Comparison of ENCODE assay signal across 16 mouse cellular contexts in genomic region chr5:51840638-51841329, GRCm38 (mm10).
DNase-seq lines count a peak whose midpoint lies in the region; ATAC-seq lines count a peak whose summit lies in the region.
"Had no signal": no experiment of that assay in that cellular context is flagged by ENCODE, and none has a peak within 500 bp of the region (broad histone marks: within the 10 kb centered on the region; RNA-seq: fewer than 3 reads in every experiment).

No protein-coding gene starts in this region.

- H3K27ac ChIP-seq in heart, embryonic 11.5 days (ENCODE audit: low read depth, low read length): no peak overlapping the region
- no peak overlapping the region for H3K27ac ChIP-seq in kidney, embryonic 14.5 days (ENCODE audit: low read depth, low read length)
- H3K27ac ChIP-seq: embryonic facial prominence, embryonic 15.5 days; hindbrain, embryonic 15.5 days; limb, embryonic 12.5 days; neural tube, embryonic 13.5 days had no signal

- H3K9me3 ChIP-seq in heart, embryonic 11.5 days (replicated peaks; ENCODE audit: control insufficient read depth, low read length): no peaks in the 10 kb centered on the region
- H3K9me3 ChIP-seq in kidney, embryonic 14.5 days (ENCODE audit: control insufficient read depth, low read length): no peaks in the 10 kb centered on the region
- H3K9me3 ChIP-seq: embryonic facial prominence, embryonic 15.5 days; hindbrain, embryonic 15.5 days; limb, embryonic 12.5 days; neural tube, embryonic 13.5 days had no signal

- H3K9ac ChIP-seq in heart, embryonic 11.5 days (ENCODE audit: low read depth, low read length): no peak overlapping the region
- no peak overlapping the region for H3K9ac ChIP-seq in kidney, embryonic 14.5 days (ENCODE audit: low read depth, low read length)
- H3K9ac ChIP-seq: embryonic facial prominence, embryonic 15.5 days; hindbrain, embryonic 15.5 days; limb, embryonic 12.5 days; neural tube, embryonic 13.5 days had no signal

- no peak overlapping the region for H3K4me3 ChIP-seq in heart, embryonic 11.5 days (ENCODE audit: low read depth, low read length)
- H3K4me3 ChIP-seq in kidney, embryonic 14.5 days (ENCODE audit: low read length): no peak overlapping the region
- H3K4me3 ChIP-seq: embryonic facial prominence, embryonic 15.5 days; hindbrain, embryonic 15.5 days; limb, embryonic 12.5 days; neural tube, embryonic 13.5 days had no signal

- WGBS in heart, embryonic 11.5 days (ENCODE audit: insufficient replicate concordance): 71% methylated on average over 11 of the region's 11 CpGs
- 86% methylated on average over 11 of the region's 11 CpGs for WGBS in kidney, embryonic 14.5 days

- H3K4me1 ChIP-seq in heart, embryonic 11.5 days (ENCODE audit: control insufficient read depth, insufficient read depth, low read length): no peaks in the 10 kb centered on the region
- H3K4me1 ChIP-seq in kidney, embryonic 14.5 days (ENCODE audit: control insufficient read depth, insufficient read depth, low read length): no peaks in the 10 kb centered on the region
- H3K4me1 ChIP-seq: embryonic facial prominence, embryonic 15.5 days; hindbrain, embryonic 15.5 days had no signal

- H3K4me2 ChIP-seq in heart, embryonic 11.5 days: no peak overlapping the region
- H3K4me2 ChIP-seq in kidney, embryonic 14.5 days (replicated peaks; ENCODE audit: low read depth, low read length): no peak overlapping the region
- H3K4me2 ChIP-seq: embryonic facial prominence, embryonic 15.5 days; hindbrain, embryonic 15.5 days; limb, embryonic 12.5 days; neural tube, embryonic 13.5 days had no signal

- no peak; the same call in 1 of the 2 replicates for ATAC-seq in heart, embryonic 11.5 days (replicated peaks; ENCODE audit: insufficient number of reproducible peaks, low FRiP score, low TSS enrichment)
- peak; percentile 93 for ATAC-seq in erythroblast, adult 5-6 weeks (replicated peaks; ENCODE audit: low FRiP score, poor library complexity, severe bottlenecking)
- ATAC-seq in kidney, embryonic 14.5 days (ENCODE audit: low FRiP score, low TSS enrichment): no peak
- ATAC-seq: midbrain, embryonic 16.5 days had no signal

- H3K36me3 ChIP-seq in heart, embryonic 11.5 days (ENCODE audit: control insufficient read depth, insufficient read depth, low read length): no peaks in the 10 kb centered on the region
- H3K36me3 ChIP-seq in kidney, embryonic 14.5 days (ENCODE audit: control insufficient read depth, insufficient read depth, low read length): no peaks in the 10 kb centered on the region
- H3K36me3 ChIP-seq: embryonic facial prominence, embryonic 15.5 days; hindbrain, embryonic 15.5 days; limb, embryonic 12.5 days; neural tube, embryonic 13.5 days had no signal

- no peaks in the 10 kb centered on the region for H3K27me3 ChIP-seq in heart, embryonic 11.5 days (ENCODE audit: control insufficient read depth, insufficient read depth, low read length)
- H3K27me3 ChIP-seq in kidney, embryonic 14.5 days (ENCODE audit: control insufficient read depth, insufficient read depth, low read length): no peaks in the 10 kb centered on the region
- H3K27me3 ChIP-seq: embryonic facial prominence, embryonic 15.5 days; hindbrain, embryonic 15.5 days; limb, embryonic 12.5 days; neural tube, embryonic 13.5 days had no signal

- peak; percentile 85 for DNase-seq in heart, adult 11 months
- peak; percentile 71 for DNase-seq in liver
- peak; percentile 6 for DNase-seq in skeletal muscle tissue, adult 2 months (ENCODE audit: low read depth, low spot score)
- DNase-seq in kidney, postnatal 10 days: no peak
- DNase-seq in layer of hippocampus, adult 8-10 months (ENCODE audit: low spot score in 2 of 2): no peak
- DNase-seq: adrenal gland, adult 8-10 months; cerebellum, adult 11 months; lung, postnatal 36 days had no signal

Comparison
In these comparisons a context has a peak if more than half of its experiments do, and no peak if none do; other contexts are left out.
1. DNase-seq: peak in heart, adult 11 months (single experiment), liver (single experiment) and skeletal muscle tissue, adult 2 months (single experiment); none in kidney, postnatal 10 days (single experiment) and layer of hippocampus, adult 8-10 months (0 of 2).